Mouse (Mus musculus): Measurements from ENCODE around the gene Cenpf.

Cenpf gene

GRCm38 (mm10) chr1:189627976-189628768 lies 59.7 kb downstream of the Cenpf start:
- peak; percentile 84 for DNase-seq

DNA sequence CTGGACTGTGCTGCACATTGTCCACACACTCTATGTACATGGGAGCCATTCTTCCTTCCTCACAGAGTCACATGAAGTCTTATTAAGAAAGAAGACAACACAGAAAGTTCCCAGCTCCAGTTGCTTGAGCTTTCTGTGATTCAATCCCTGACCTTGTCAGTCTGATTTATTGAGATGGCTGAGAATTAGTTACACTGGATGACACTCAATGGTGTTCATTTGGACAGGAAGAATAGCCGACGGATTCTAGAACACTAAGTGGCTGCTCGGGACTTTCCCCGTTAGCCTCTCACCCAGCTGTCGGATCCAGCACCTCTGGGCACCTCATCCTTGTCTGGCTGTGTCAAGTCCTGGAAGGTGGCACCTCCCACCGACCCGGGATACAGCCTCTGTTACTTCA lies 63.1 kb downstream of the Cenpf start:
- DNase-seq: peak; percentile 34

DNA sequence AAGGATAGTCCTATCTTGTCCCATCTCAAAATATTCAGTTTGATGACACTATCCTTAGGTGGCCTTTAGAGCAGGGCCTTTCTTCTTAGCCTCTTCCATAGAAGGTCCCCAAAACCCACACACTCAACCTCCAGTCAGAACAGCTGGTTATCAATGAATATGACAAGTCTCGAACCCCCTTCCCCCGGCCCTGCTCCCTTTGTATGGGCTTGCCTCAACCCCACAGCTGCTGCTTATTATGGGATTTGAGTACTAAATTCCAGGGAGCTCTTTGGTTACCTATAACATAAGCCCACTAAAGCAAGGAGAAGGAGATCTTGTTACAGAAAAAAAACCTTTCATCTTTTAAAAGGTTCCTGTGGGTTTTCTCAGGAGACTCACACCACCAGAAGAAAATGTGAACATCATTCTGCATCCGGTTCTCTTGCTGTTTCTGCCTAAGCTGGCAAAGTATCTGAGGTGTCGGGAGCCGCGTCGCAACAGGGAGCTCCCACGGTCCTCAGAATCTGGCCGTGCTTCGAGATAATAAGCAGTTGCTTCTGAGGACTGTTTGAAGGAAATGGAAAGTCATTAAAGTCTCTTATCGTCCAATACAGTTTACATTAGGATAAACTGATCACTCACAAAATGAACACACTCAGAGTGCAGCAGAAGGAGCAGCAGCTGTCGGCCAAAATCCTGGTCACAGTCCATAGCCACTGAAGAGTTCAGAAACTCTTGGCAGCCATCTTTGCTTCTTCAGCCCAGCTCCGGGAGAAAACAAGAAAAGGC lies 68.7 kb downstream of the Cenpf start:
- DNase-seq: peak; percentile 24

DNA sequence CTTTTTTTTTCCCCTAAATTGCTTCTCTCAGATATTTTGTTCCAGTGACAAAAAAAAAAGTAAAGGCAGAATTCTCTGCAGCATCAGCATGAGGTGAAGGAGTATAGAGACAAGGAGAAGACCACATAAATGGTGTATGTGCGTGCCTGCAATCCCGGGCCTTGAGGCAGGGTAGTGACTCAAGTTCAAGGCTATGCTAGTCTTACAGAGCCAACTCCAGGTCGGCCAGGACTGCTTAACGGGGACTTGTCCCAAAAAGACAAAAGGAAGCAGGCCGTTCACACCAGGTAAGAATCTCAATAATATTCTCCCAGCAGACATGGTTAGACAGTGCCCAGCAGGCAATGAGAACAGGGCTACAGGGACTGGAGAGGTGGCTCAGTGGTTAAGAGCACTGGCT lies 70.5 kb downstream of the Cenpf start:
- DNase-seq: no peak

DNA sequence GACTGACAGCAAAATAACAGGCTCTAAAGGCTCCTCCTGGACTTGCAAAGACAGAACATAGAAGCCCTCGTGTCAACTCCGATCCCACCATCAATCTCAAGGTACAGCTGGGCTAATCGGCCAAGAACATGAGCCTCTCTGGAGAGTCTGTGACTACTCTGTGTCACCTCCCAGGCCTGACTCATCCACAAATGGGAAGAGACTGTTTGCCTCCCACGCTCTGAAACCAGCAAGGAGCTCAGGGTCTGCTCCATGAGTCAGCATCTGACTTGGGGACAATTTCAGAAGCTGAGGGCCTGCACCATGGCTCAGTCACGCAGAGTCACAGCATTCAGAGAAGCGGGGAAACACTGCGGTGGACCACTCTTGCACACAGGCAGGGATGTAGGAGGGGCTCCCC lies 72.6 kb downstream of the Cenpf start:
- DNase-seq: no peak

GRCm38 (mm10) chr1:189613076-189613475 lies 74.8 kb downstream of the Cenpf start:
- no peak for DNase-seq

- peak; percentile 62 for DNase-seq
Observed at GRCm38 (mm10) chr1:189611775-189612174, 76.1 kb downstream of the Cenpf start.

DNA sequence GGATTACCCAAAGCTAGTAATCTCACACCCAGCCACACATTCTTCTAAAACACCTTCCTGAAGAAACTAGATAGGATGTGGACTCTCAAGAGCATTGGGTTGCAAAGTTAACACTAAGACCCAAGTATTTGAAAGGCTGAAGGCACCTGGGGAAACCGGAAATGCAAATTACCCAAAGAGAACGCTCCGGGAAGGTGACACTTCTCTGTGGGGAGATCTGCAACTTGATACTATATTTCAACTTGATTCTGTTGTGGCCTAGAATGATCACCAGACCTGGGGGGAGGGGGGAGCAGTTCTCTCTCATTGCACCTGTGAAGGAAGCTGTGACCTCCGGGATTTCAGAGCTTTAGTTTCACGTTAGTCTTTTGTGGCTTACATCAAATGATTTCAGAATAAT lies 79.2 kb downstream of the Cenpf start:
- DNase-seq: no peak

DNA sequence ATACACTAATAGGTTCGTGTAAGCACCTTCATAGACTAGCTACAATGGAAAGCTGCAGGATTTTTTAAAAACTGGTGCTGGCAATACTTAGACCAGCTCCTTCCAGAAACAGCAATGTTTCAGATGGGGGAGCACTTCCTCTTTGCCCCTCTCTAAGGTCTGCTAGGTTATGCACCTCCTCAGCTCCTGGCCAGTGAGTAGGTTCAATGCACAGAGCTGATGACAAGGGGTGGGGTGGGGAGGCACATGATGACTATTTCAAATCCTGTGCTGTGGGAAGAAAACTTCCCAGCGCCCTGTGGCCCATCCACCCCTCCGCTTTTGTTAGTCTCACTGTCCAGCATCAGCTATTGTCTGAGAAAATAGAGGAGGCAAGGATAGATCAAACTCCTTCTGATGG lies 79.8 kb downstream of the Cenpf start:
- no peak for DNase-seq

- DNase-seq: no peak
Observed at GRCm38 (mm10) chr1:189605598-189606126, 82.2 kb downstream of the Cenpf start.

GRCm38 (mm10) chr1:189597096-189597495 lies 90.8 kb downstream of the Cenpf start:
- DNase-seq: no peak

Measured in kidney, postnatal 10 days (tissue).